Mouse (Mus musculus) MEL (cell line): ENCODE data around the gene Copz2. TPM values are rescaled to one million over a fixed set of nuclear protein-coding genes. Genes with fewer than 3 reads are reported as not detected.

Experiments used
- DNase-seq: peaks from one replicate; pipeline ENCODE4 v3.0.0; 2011; ENCODE audit warnings: low read depth, low spot score
- H3K27ac ChIP-seq: 2 replicates; pipeline ENCODE4 v1.5.1; 2012; ENCODE audit warnings: low read depth, mild to moderate bottlenecking, control low read depth, low read length, moderate library complexity; ENCODE audit not compliant: control insufficient read depth
- H3K27me3 ChIP-seq, 2 experiments: fragments of 150-350 bp in 1 of 2; sonication (generic) in 1 of 2; 2 replicates each; pipeline ENCODE4 v1.6.1; 2012; ENCODE audit warnings: low read length in 2 of 2, mild to moderate bottlenecking in 2 of 2, improper control_type of control experiment in 1 of 2, moderate library complexity in 1 of 2; ENCODE audit not compliant: insufficient read depth in 2 of 2, control insufficient read depth in 1 of 2
- H3K36me3 ChIP-seq, 2 experiments: 2 replicates each; pipeline ENCODE4 v1.6.1; 2012 to 2014; ENCODE audit warnings: low read length in 2 of 2, improper control_type of control experiment in 1 of 2, inconsistent platforms in 1 of 2, mild to moderate bottlenecking in 1 of 2; ENCODE audit not compliant: insufficient read depth in 2 of 2, control insufficient read depth in 1 of 2
- H3K4me1 ChIP-seq, 2 experiments: fragments of 150-350 bp in 1 of 2; sonication (generic) in 1 of 2; 2 replicates each; pipeline ENCODE4 v1.6.1; 2012; ENCODE audit warnings: low read length in 2 of 2, improper control_type of control experiment in 1 of 2, mild to moderate bottlenecking in 1 of 2; ENCODE audit not compliant: insufficient read depth in 2 of 2, control insufficient read depth in 1 of 2
- H3K4me3 ChIP-seq, 2 experiments: fragments of 150-350 bp in 1 of 2; sonication (generic) in 1 of 2; 2 replicates each; pipeline ENCODE4 v1.5.1; 2012; ENCODE audit warnings: low read depth in 2 of 2, low read length in 2 of 2, mild to moderate bottlenecking in 2 of 2, moderate library complexity in 2 of 2, control low read depth in 1 of 2, improper control_type of control experiment in 1 of 2; ENCODE audit not compliant: control insufficient read depth in 1 of 2, insufficient read depth in 1 of 2
- H3K79me2 ChIP-seq: 2 replicates; pipeline ENCODE4 v1.6.1; 2012; ENCODE audit warnings: mild to moderate bottlenecking, low read length, moderate library complexity; ENCODE audit not compliant: control insufficient read depth, poor library complexity, insufficient read depth
- H3K9ac ChIP-seq: 2 replicates; pipeline ENCODE4 v1.6.1; 2012; ENCODE audit warnings: low read depth, mild to moderate bottlenecking, control low read depth, low read length, moderate library complexity; ENCODE audit not compliant: control insufficient read depth, poor library complexity, severe bottlenecking
- H3K9me3 ChIP-seq: fragments of 150-350 bp; sonication (generic); replicated peaks from 2 replicates; pipeline ENCODE4 v1.6.1; 2012; ENCODE audit warnings: mild to moderate bottlenecking, low read length, improper control_type of control experiment, moderate library complexity; ENCODE audit not compliant: insufficient read depth
- BHLHE40 ChIP-seq: IDR thresholded peaks from 2 replicates; pipeline ENCODE4 v1.6.1; 2012; ENCODE audit warnings: low read depth, mild to moderate bottlenecking, inconsistent platforms, low read length, improper control_type of control experiment, borderline replicate concordance
- CHD2 ChIP-seq: IDR thresholded peaks from 2 replicates; pipeline ENCODE4 v1.6.1; 2011; ENCODE audit warnings: low read length, improper control_type of control experiment
- E2F4 ChIP-seq: IDR thresholded peaks from 2 replicates; pipeline ENCODE4 v1.6.1; 2011; ENCODE audit warnings: low read depth, low read length, improper control_type of control experiment, borderline replicate concordance
- ETS1 ChIP-seq: IDR thresholded peaks from 2 replicates; pipeline ENCODE4 v1.6.1; 2012; ENCODE audit warnings: low read depth, mild to moderate bottlenecking, inconsistent platforms, low read length, improper control_type of control experiment, moderate library complexity
- GABPA ChIP-seq: IDR thresholded peaks from 2 replicates; pipeline ENCODE4 v1.6.1; 2012; ENCODE audit warnings: low read depth, mild to moderate bottlenecking, inconsistent platforms, low read length, improper control_type of control experiment, moderate library complexity
- GATA1 ChIP-seq: IDR thresholded peaks from 2 replicates; pipeline ENCODE4 v1.6.1; 2011; ENCODE audit warnings: low read depth, low read length, improper control_type of control experiment
- KAT2A ChIP-seq: conservative IDR thresholded peaks from 2 replicates; pipeline ENCODE4 v1.6.1; 2012; ENCODE audit warnings: low read depth, low read length, improper control_type of control experiment, inconsistent platforms
- MAFK ChIP-seq: IDR thresholded peaks from 2 replicates; pipeline ENCODE4 v1.6.1; 2011; ENCODE audit warnings: low read depth, mild to moderate bottlenecking, low read length, improper control_type of control experiment, borderline replicate concordance
- MAZ ChIP-seq: IDR thresholded peaks from 2 replicates; pipeline ENCODE4 v1.6.1; 2012; ENCODE audit warnings: low read depth, mild to moderate bottlenecking, inconsistent platforms, low read length, improper control_type of control experiment
- MYB ChIP-seq: IDR thresholded peaks from 2 replicates; pipeline ENCODE4 v1.6.1; 2011; ENCODE audit warnings: mild to moderate bottlenecking, low read depth, low read length, improper control_type of control experiment
- NELFE ChIP-seq: IDR thresholded peaks from 2 replicates; pipeline ENCODE4 v1.6.1; 2011; ENCODE audit warnings: low read depth, low read length, improper control_type of control experiment
- NRF1 ChIP-seq: IDR thresholded peaks from 2 replicates; pipeline ENCODE4 v1.6.1; 2014; ENCODE audit warnings: low read depth, mild to moderate bottlenecking, inconsistent platforms, low read length, improper control_type of control experiment, moderate library complexity; ENCODE audit not compliant: poor library complexity, insufficient read depth, severe bottlenecking
- POLR2A ChIP-seq, 2 experiments: IDR thresholded peaks; 2 replicates each; pipeline ENCODE4 v1.6.1; 2011 to 2012; ENCODE audit warnings: low read length in 2 of 2, mild to moderate bottlenecking in 2 of 2, control low read depth in 1 of 2, improper control_type of control experiment in 1 of 2, low read depth in 1 of 2, moderate library complexity in 1 of 2; ENCODE audit not compliant: control insufficient read depth in 1 of 2, insufficient read depth in 1 of 2, poor library complexity in 1 of 2
- RCOR1 ChIP-seq: IDR thresholded peaks from 2 replicates; pipeline ENCODE4 v1.6.1; 2012; ENCODE audit warnings: low read depth, mild to moderate bottlenecking, inconsistent platforms, low read length, improper control_type of control experiment
- SIN3A ChIP-seq: IDR thresholded peaks from 2 replicates; pipeline ENCODE4 v1.6.1; 2012; ENCODE audit warnings: low read length, improper control_type of control experiment, inconsistent platforms
- SMC3 ChIP-seq: IDR thresholded peaks from 2 replicates; pipeline ENCODE4 v1.6.1; 2011; ENCODE audit warnings: low read depth, low read length, improper control_type of control experiment
- TAL1 ChIP-seq: IDR thresholded peaks from 2 replicates; pipeline ENCODE4 v1.6.1; 2012; ENCODE audit warnings: mild to moderate bottlenecking, inconsistent platforms, low read length, moderate library complexity, mixed read lengths
- TCF12 ChIP-seq: IDR thresholded peaks from 2 replicates; pipeline ENCODE4 v1.6.1; 2014; ENCODE audit warnings: low read depth, mild to moderate bottlenecking, inconsistent platforms, low read length, improper control_type of control experiment, moderate library complexity
- USF1 ChIP-seq: IDR thresholded peaks from 2 replicates; pipeline ENCODE4 v1.6.1; 2014; ENCODE audit warnings: low read depth, mild to moderate bottlenecking, inconsistent platforms, low read length, improper control_type of control experiment, moderate library complexity
- USF2 ChIP-seq, 2 experiments: IDR thresholded peaks; 2 replicates each; pipeline ENCODE4 v1.6.1; 2011 to 2012; ENCODE audit warnings: improper control_type of control experiment in 2 of 2, low read length in 2 of 2, borderline replicate concordance in 1 of 2, inconsistent platforms in 1 of 2, low read depth in 1 of 2, mild to moderate bottlenecking in 1 of 2; ENCODE audit not compliant: insufficient read depth in 1 of 2
- ZC3H11A ChIP-seq: IDR thresholded peaks from 2 replicates; pipeline ENCODE4 v1.6.1; 2012; ENCODE audit warnings: low read depth, mild to moderate bottlenecking, inconsistent platforms, low read length, improper control_type of control experiment
- ZMIZ1 ChIP-seq: IDR thresholded peaks from 2 replicates; pipeline ENCODE4 v1.6.1; 2012; ENCODE audit warnings: low read depth, mild to moderate bottlenecking, inconsistent platforms, low read length, improper control_type of control experiment, moderate library complexity
- polyA plus RNA-seq, 2 experiments: library from polyadenylated mRNA; stranded (reverse) in 1 of 2; unstranded in 1 of 2; fragments of >175 nt in 1 of 2; fragments of >200 nt in 1 of 2; gene quantifications; 2 replicates each; pipeline versions ENCODE4 v1.2.1 to v1.2.4; 2012; ENCODE audit warnings: low replicate concordance in 2 of 2, low read depth in 1 of 2; ENCODE audit not compliant: insufficient read length in 2 of 2, insufficient read depth in 1 of 2, missing spikeins in 1 of 2
- total RNA-seq: library from RNA; depleted of rRNA; stranded (reverse); fragments of 300-350 nt; gene quantifications from 2 replicates; pipeline ENCODE4 v1.2.3, GENCODE M21; 2012

Gene Copz2
- total and polyA plus RNA-seq, 3 experiments, result 2.1 to 6.3 TPM; not detected in 1

DNA sequence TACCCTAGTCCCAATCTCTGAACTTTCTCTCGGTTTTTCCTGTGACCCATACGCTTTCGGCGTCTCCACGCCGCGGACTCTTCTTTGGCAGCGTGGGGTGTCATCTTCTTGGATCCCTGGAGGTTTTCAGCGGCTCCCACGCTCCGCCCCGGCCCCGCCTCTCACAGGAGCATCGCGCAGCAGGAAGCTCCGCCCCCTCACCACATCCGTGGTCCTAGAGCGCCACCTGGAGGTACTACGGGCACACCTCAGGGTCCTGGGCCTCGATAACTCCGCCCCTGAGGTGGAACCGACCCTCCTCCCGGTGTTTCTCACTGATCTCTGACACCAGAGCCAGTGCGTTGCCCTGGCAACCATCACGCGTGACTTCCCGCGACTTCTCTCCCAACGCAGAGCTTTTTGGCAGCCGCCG lies 12.2 kb downstream of the Copz2 start (continued):
- no peak for TF ChIP-seq GATA1
- TF ChIP-seq TCF12, result 0 out of 2 replicates have a peak, but pooled peaks have one; percentile 25

- H3K4me3 ChIP-seq, result peak overlapping the region; percentile 45 to 49; a peak in 3 of 4 replicates
- no peaks in the 10 kb centered on the region for H3K36me3 ChIP-seq
- DNase-seq, result no peak
- no peaks in the 10 kb centered on the region for H3K9me3 ChIP-seq
- no peak overlapping the region for H3K27ac ChIP-seq
- H3K27me3 ChIP-seq, result no peaks in the 10 kb centered on the region; a peak in 1 of 4 replicates
- H3K79me2 ChIP-seq, result no peaks in the 10 kb centered on the region
- TF ChIP-seq SMC3, result no peak
- no peak for TF ChIP-seq GABPA
- TF ChIP-seq E2F4, result no peak
- TF ChIP-seq, all 39 proteins: peak for 0
- Histone ChIP-seq H3K4me1 (peaks cover 0 to 10% of the 10 kb centered on the region in 2 experiments; a peak in 1 of 4 replicates), H3K9ac (no peak overlapping the region; the same call in 1 of the 2 replicates)
Observed at GRCm38 (mm10) chr11:96862534-96862933, 12.9 kb downstream of the Copz2 start.

DNA sequence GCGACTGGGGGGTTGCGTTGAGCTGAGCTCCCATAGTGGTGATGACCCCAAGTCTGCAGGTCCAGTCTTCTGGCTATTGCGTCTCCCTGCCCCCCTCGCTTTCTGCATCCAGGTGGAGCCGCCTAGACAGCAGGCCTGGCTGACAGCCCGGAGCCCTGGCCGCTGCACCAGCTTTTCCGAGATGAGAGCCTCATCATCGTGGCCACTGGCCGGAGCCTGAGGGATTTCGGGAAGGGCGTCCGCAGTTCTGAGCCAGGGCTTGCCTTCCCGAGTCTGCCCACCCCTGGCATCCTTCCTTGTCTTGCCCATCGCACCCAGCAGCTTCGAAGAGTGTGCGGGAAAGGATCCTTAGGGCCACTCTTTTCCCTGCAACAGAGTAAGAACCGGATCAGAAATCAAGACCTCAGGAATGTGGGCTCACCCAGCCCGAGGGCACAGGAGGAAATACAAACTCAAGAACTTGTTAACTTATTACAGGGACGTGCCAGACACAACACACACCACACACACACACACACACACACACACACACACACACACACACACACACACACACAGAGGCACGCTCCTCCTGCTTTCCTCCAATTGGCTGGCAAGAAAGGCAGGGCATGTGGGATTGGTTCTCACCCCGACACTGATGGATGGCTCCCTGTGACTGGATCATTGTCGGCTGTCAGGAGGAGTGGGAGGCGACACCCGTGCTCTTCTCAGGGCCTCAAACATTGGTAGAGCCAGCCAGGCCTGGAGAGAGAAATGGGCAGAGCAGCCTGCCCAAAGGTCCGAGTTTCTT lies 13.7 kb downstream of the Copz2 start:
- Histone ChIP-seq H3K27ac (no peak overlapping the region), H3K79me2 (no peaks in the 10 kb centered on the region), H3K27me3 (no peaks in the 10 kb centered on the region), H3K4me3 (no peak overlapping the region), H3K9ac (peak overlapping the region; percentile 24; the same call in 1 of the 2 replicates), H3K9me3 (no peaks in the 10 kb centered on the region), H3K4me1 (peaks cover 0 to 10% of the 10 kb centered on the region in 2 experiments; a peak in 1 of 4 replicates), H3K36me3 (no peaks in the 10 kb centered on the region)
- peak; percentile 89 for DNase-seq
- TF ChIP-seq USF1, result 0 out of 2 replicates have a peak, but pooled peaks have one; percentile 24
- TF ChIP-seq MAFK, result no peak
- peak; percentile 29; the same call in 1 of the 2 replicates for TF ChIP-seq BHLHE40

DNA sequence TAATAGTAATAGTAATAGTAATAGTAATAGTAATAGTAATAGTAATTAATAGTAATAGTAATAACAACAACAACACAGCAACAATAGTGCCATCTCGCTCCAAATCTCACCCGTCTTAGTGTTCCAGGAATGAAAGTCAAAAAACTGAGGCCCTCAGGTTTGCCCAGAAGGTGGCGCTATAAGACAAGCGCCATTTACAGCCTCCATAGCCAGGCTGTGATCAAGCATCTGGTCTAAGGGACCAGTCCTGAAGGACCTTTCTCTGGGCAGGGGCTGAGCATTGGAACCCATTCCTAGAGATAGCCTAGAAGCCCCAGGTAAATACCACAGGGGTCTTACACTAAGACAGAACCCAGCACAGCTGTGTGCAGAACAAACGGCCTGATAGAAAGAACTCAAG lies 17.5 kb downstream of the Copz2 start:
- H3K9me3 ChIP-seq, result no peaks in the 10 kb centered on the region
- H3K4me3 ChIP-seq, result no peak overlapping the region
- H3K4me1 ChIP-seq, result peaks cover 0 to 8% of the 10 kb centered on the region in 2 experiments; a peak in 1 of 4 replicates
- H3K27me3 ChIP-seq, result peaks cover 10% of the 10 kb centered on the region in 2 experiments
- no peaks in the 10 kb centered on the region for H3K79me2 ChIP-seq
- H3K36me3 ChIP-seq, result no peaks in the 10 kb centered on the region
- peak; percentile 83 for DNase-seq
- H3K9ac ChIP-seq, result no peak overlapping the region
- H3K27ac ChIP-seq, result no peak overlapping the region
- peak; percentile 95 for TF ChIP-seq SMC3
- TF ChIP-seq POLR2A (IDR thresholded peaks at IDR 0.05; ENCODE audit: control insufficient read depth in 1 of 2, insufficient read depth in 1 of 2, low read depth in 1 of 2, low read length in 2 of 2, poor library complexity in 1 of 2), result no peak
- peak; percentile 58 for TF ChIP-seq SIN3A
- TF ChIP-seq KAT2A, result no peak
- TF ChIP-seq CHD2, result no peak
- TF ChIP-seq ZC3H11A, result peak; percentile 93
- no peak for TF ChIP-seq USF1
- TF ChIP-seq MYB, result no peak
- no peak for TF ChIP-seq GABPA
- TF ChIP-seq ZMIZ1, result no peak
- TF ChIP-seq BHLHE40, result no peak
- TF ChIP-seq MAZ, result no peak
- no peak for TF ChIP-seq TCF12
- TF ChIP-seq ETS1, result no peak
- TF ChIP-seq USF2 (IDR thresholded peaks at IDR 0.05; ENCODE audit: borderline replicate concordance in 1 of 2, insufficient read depth in 1 of 2, low read depth in 1 of 2, low read length in 2 of 2), result no peak
- TF ChIP-seq RCOR1, result no peak
- no peak for TF ChIP-seq TAL1
- no peak for TF ChIP-seq NELFE
- no peak for TF ChIP-seq NRF1
